Mouse (Mus musculus) megakaryocyte, embryonic 14.5 days (primary cell): ENCODE data around the gene Sfmbt2. TPM values are rescaled to one million over a fixed set of nuclear protein-coding genes. Genes with fewer than 3 reads are reported as not detected.

Experiments
- H3K27me3 ChIP-seq: replicated peaks from 2 replicates; pipeline ENCODE3; 2012; ENCODE audit warnings: inconsistent platforms
- H3K36me3 ChIP-seq: replicated peaks from 2 replicates; pipeline ENCODE3; 2012; ENCODE audit warnings: low read length, inconsistent platforms, mixed read lengths
- H3K4me1 ChIP-seq: 2 replicates; pipeline ENCODE4 v1.6.1; 2012; ENCODE audit warnings: inconsistent platforms
- H3K4me3 ChIP-seq: replicated peaks from 2 replicates; pipeline ENCODE3; 2012; ENCODE audit warnings: moderate library complexity, mild to moderate bottlenecking, inconsistent platforms
- H3K9me3 ChIP-seq: 2 replicates; pipeline ENCODE4 v1.6.1; 2012; ENCODE audit warnings: inconsistent platforms
- FLI1 ChIP-seq: IDR thresholded peaks from 2 replicates; pipeline ENCODE4 v1.6.1; 2012; ENCODE audit warnings: low read length, inconsistent platforms, mixed read lengths
- GATA1 ChIP-seq: IDR thresholded peaks from 3 replicates; pipeline ENCODE4 v1.6.1; 2012; ENCODE audit warnings: mixed read lengths, low read length, inconsistent platforms, borderline replicate concordance
- polyA plus RNA-seq: library from polyadenylated mRNA; stranded (reverse); fragments of >175 nt; gene quantifications from 2 replicates; pipeline ENCODE4 v1.2.3, GENCODE M21; 2012; ENCODE audit warnings: low replicate concordance; ENCODE audit not compliant: insufficient read depth

Gene Sfmbt2
- polyA plus RNA-seq, 1 experiment: not detected

DNA sequence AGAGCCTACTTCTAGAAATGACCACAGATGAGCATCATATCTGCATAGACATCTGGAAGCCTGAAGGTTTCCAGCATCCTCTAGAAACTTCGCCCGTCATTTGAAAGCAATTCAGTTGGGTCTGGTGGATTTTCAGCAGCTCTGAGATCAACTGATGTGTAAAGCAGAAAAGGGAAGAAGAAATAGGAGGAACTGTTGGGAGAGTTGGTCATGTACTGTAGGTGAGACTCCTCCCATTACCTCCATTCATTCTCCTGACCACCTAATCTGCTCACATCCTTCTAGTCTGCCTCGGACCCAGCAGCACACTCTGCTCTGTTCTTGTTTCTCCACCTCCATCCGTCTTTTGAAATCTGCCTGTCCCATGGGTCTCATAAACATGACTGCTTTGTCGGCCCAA, 22.3 kb upstream of the Sfmbt2 start:
- Histone ChIP-seq H3K4me3 (no peak overlapping the region), H3K4me1 (no peaks in the 10 kb centered on the region), H3K36me3 (no peaks in the 10 kb centered on the region), H3K27me3 (peaks cover 4% of the 10 kb centered on the region), H3K9me3 (no peaks in the 10 kb centered on the region)
- no peak for TF ChIP-seq FLI1
- TF ChIP-seq GATA1: no peak

DNA sequence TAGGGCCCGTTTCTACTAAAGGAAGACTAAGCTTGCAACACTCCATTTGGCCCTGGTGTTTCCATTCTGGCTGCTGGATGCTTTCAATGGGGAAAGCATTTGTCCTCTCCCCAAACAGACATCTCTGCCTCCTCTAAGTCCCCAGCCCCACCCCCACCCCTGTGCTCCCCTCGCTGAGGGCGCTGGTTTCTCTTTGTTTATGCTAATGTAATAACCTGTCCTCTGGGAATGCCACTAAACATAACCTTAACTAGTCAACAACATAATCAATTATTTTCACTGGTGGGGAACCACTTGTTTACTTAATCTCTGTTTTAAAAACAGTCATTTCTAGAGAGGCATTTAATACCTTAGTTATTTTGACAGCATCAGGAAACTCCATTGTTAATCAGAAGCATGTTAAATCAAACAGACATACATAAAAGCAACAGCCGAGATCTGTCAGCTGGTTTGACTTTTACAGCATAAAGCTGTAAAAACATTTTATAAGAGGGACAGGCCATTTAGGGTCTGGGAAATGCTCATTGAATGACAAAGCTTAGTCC, 20.0 kb upstream of the Sfmbt2 start:
- Histone ChIP-seq H3K27me3 (peaks cover 2% of the 10 kb centered on the region), H3K4me3 (no peak overlapping the region), H3K36me3 (no peaks in the 10 kb centered on the region), H3K4me1 (no peaks in the 10 kb centered on the region), H3K9me3 (no peaks in the 10 kb centered on the region)
- no peak for TF ChIP-seq FLI1

DNA sequence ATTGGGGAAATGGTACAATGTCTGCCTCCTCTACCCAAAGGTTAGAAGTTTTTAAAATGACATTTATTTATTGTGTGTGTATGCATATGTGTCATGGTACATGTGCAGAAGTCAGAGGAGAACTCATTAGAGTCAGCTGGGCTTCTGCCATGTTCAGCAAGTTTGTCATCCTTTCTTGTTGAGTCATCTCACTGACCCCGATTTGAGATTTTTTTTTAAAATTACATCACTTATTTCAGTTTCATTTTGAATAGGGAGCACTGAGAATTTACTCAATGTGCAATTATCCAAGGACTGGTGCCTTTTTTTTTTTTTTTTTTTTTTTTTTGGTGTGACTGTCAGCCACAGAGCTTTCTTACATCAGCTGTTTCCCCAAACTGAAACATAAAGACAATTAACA, 19.2 kb upstream of the Sfmbt2 start:
- Histone ChIP-seq H3K27me3 (peaks cover 2% of the 10 kb centered on the region), H3K4me3 (no peak overlapping the region), H3K4me1 (no peaks in the 10 kb centered on the region), H3K9me3 (no peaks in the 10 kb centered on the region), H3K36me3 (no peaks in the 10 kb centered on the region)
- no peak for TF ChIP-seq FLI1
- TF ChIP-seq GATA1: no peak

DNA sequence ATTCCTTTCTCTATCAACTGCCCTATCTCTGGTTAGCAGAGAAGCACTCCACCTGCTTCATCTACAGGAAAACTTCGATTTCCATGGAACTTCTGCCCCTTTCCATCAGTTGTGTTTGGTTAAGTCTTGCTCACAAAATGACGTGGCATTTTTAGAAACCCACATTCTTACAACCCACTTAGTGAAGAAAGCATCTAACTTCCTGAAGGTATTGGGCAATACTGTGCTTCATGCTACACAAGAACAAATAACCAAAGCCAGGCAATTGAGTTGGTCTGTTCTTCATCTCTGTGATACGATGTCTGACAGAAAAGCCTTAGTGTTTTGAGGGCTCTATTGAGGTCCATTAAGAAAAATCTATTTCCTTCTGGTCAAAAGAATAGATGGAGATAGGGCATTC, 17.4 kb upstream of the Sfmbt2 start:
- H3K4me1 ChIP-seq: no peaks in the 10 kb centered on the region
- peaks cover 4% of the 10 kb centered on the region for H3K27me3 ChIP-seq
- TF ChIP-seq GATA1 (no peak), FLI1 (no peak)

DNA sequence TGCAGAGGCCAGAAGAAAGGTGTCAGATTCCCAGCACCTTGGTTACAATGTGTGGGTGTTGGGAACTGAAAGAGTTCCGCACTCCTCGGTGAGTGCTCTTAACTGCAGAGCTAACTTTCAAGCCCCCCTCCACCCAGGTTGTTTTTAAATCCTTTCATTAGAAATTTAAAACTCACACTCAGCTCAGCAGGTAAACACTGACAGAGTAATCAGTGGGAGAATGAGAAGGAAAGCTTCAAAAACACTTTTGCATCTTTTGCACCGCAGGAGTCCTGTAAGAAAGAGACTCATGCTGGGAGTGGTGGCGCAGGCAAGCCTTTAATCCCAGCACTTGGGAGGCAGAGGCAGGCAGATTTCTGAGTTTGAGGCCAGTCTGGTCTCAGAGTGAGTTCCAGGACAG, 16.4 kb upstream of the Sfmbt2 start:
- Histone ChIP-seq H3K9me3 (no peaks in the 10 kb centered on the region), H3K36me3 (no peaks in the 10 kb centered on the region), H3K27me3 (peaks cover 4% of the 10 kb centered on the region), H3K4me1 (no peaks in the 10 kb centered on the region), H3K4me3 (no peak overlapping the region)
- TF ChIP-seq GATA1 (no peak), FLI1 (no peak)

More for the DNA sequence above, 17.4 kb upstream of the Sfmbt2 start:
- H3K4me3 ChIP-seq: no peak overlapping the region
- no peaks in the 10 kb centered on the region for H3K36me3 ChIP-seq
- H3K9me3 ChIP-seq: no peaks in the 10 kb centered on the region

DNA sequence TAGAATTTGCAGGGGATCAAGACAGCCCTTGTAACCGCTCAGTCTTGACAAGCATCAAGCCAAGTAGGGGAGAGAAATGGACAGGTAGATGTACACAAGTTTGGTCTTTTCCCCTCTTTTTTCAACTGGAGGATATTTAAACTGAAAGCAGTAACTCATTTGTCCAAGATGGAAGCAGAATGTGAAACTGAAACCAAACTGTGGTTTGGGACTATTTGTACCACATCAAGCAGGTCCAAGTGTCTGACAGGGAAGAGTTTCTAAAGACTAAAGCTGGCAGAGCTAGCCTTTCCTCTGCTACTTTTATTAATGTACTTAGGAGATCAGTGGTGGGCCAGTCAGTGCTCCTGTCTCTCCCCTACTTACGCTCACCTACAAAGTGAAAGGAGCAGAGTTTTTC, 10.4 kb upstream of the Sfmbt2 start:
- H3K36me3 ChIP-seq: no peaks in the 10 kb centered on the region
- TF ChIP-seq GATA1 (no peak), FLI1 (no peak)
- H3K27me3 ChIP-seq: peaks cover 8% of the 10 kb centered on the region
- peaks cover 8% of the 10 kb centered on the region for H3K4me1 ChIP-seq
- H3K4me3 ChIP-seq: peak overlapping the region; percentile 82
- H3K9me3 ChIP-seq: no peaks in the 10 kb centered on the region

DNA sequence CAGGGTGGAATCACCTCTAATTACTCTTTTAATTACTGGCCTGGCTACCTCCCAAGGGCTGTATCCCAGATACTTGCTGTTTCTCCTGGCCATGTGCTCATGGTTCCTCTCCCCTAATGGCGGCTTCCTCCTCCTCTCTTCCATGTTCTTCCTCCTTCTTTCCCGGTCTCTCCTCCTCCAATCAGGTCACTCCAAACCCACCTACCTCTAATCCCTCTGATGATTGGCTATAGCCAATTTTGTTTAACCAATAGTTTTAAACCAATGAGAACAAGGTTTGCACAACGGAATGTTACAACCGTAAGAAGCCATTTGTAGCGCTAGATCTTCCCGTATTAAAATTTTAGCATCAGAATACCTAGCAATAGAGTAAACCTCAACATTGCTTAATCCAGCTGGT, 5.2 kb upstream of the Sfmbt2 start:
- peaks cover 30% of the 10 kb centered on the region for H3K27me3 ChIP-seq
- no peaks in the 10 kb centered on the region for H3K36me3 ChIP-seq
- TF ChIP-seq GATA1 (no peak), FLI1 (no peak)
- H3K9me3 ChIP-seq: peaks cover 1% of the 10 kb centered on the region
- H3K4me1 ChIP-seq: peaks cover 12% of the 10 kb centered on the region
- no peak overlapping the region for H3K4me3 ChIP-seq

DNA sequence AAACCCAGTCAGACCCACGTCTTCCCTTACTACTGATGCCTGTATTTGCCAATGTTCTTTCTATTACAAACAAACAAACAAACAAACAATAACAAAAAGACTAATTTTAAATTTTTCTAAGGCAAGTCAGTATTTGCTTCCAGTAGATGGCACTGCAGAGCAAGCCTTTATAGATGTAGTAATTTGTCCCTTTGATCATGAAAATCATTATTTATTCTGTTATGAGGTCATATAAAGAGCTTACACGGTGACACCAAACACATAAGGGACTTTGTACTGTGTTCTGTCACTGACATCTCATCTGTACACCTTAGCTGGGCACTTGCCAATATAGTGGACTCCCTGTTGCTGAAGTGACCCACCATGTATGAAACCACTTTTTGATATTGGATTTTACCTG, 4.0 kb upstream of the Sfmbt2 start:
- H3K27me3 ChIP-seq: peaks cover 42% of the 10 kb centered on the region
- H3K9me3 ChIP-seq: peaks cover 6% of the 10 kb centered on the region
- H3K4me3 ChIP-seq: no peak overlapping the region
- no peak for TF ChIP-seq GATA1
- TF ChIP-seq FLI1: no peak
- peaks cover 17% of the 10 kb centered on the region for H3K4me1 ChIP-seq
- H3K36me3 ChIP-seq: no peaks in the 10 kb centered on the region

DNA sequence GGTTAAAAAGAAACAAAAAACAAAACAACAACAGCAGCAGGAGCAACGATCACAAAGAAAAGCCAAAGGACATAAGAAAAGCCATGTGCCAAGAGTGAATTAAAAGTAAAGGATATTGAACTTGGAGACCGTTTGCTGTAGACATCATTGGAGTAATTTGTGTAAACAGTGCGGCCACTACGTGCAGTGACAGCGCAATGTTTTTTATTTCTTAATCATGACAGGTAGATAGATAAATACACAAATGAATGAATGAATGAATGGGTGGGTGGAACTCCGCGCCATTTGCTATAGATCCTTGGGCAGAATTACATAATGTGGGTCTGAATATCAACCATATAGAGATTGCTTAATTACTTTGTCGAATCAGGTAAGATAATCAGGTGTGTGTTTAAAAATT, 634 bp upstream of the Sfmbt2 start:
- TF ChIP-seq FLI1 (no peak), GATA1 (no peak)
- H3K4me1 ChIP-seq: peaks cover 45% of the 10 kb centered on the region
- no peak overlapping the region for H3K4me3 ChIP-seq
- H3K9me3 ChIP-seq: peaks cover 10% of the 10 kb centered on the region
- H3K36me3 ChIP-seq: no peaks in the 10 kb centered on the region
- peaks cover 66% of the 10 kb centered on the region for H3K27me3 ChIP-seq

DNA sequence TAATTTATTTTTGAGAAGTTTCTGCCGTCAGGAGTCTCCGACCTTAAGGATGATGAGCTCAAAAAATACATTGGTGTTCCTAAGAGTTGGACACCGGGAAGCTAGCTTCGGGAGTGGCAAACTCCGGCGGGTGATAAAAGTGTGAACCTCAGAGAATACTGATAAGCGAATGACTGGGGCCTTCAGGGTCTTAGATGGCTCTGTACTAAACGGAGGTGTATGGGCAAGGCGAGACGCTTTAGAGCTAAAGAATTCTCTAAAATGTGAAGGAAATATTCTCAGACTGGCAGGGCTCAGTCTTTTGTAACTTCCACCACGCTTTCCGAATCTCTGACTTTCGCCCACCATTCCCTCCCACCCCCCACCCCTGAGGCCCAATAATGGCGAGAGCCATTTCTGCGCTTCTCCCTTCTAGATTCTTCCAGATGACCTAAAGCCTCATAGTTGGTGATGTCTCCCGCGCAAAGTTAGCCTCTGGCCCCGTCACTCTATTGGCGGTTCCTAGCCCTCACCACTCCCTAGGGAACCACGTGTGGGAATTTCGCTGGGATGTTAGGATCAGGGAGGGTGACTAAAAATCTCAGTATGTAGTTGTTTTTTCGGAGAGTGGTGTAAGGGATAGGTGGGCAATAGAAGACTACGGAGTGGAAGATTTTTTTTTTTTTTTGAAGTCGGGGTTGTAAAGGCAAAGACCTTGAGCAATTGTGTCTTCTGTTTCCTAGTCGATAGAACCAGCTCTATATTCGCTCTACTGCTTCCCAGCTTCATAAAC, 563 bp downstream of the Sfmbt2 start:
- no peak overlapping the region for H3K4me3 ChIP-seq
- peaks cover 51% of the 10 kb centered on the region for H3K4me1 ChIP-seq
- H3K36me3 ChIP-seq: no peaks in the 10 kb centered on the region
- TF ChIP-seq FLI1: no peak
- H3K9me3 ChIP-seq: peaks cover 18% of the 10 kb centered on the region
- H3K27me3 ChIP-seq: peaks cover 77% of the 10 kb centered on the region
